Mouse (Mus musculus): Measurements from ENCODE around the gene Gusb.
"Not testable (repeated sequence)": the region's sequence is repeated elsewhere in the genome, so short reads cannot be mapped to it uniquely, and the experiment has no call there.

Gene Gusb

DNA sequence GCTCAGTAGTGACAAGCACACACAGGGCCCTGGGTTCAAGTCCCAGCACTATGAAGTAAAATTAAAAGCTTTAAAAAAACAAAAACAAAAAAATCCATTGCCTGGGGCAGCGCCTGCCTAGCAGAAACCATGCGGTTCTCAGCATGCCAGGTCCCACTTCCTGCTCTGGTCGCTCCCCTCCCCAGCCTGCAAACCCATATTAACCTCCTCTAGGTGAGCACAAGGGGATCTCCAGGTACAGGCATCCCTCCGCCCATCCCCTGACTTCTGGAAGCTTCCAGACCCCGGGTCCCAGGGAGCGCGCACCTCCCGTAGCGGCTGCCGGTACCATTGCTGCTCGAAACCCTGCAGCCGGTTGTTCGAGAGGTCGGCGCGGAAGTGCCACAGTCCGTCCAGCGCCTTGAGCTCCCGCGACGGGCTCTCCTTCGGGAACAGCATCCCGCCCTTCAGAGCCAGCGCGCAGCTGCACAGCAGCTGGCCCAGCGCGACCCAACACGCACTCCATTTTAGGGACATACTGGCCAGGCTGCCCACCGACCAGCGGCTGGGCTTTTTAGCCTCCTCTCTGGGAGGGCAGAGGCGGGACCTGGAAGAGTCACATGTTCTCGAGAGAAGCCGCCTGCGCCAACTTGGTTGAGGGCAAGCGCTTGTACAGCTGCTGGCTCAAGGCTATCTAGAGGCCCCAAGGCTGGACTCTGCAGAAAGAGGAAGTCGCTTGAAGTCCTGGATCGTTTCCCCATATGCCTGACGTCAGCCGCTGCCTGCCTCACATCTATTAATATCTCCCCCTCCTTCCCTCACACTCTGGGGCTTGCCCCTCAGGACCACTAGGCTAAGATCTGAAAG lies at the start of gene Gusb:
TSS of gene Gusb (minus strand) at position 749 of the 846 bp plus-strand sequence.
- in situ Hi-C loops (cut with MboI; ENCODE audit: low sequenced_read_pairs), result no loop called here

DNA sequence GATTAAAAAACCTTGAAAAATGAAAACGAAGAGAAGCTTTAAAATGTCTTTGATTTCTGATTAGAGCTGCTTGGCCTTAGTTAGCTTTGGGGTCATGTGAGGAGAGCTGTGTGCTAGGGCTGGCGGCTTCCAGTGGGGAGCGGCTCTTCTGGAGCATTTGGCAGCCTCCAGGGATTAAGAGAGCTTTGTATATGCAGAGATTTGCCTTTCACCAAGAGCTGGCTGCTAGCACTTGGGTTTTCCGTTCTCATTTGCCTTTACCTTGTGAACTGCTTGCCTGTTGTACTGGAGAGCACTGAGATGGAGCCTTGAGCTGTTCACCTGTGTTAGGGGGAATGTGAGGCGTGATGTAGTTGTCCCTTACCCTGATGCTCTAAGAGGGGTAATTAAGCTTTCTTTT lies 49.7 kb upstream of the Gusb start:
- in situ Hi-C loops (cut with MboI; ENCODE audit: low sequenced_read_pairs), result no loop called here

DNA sequence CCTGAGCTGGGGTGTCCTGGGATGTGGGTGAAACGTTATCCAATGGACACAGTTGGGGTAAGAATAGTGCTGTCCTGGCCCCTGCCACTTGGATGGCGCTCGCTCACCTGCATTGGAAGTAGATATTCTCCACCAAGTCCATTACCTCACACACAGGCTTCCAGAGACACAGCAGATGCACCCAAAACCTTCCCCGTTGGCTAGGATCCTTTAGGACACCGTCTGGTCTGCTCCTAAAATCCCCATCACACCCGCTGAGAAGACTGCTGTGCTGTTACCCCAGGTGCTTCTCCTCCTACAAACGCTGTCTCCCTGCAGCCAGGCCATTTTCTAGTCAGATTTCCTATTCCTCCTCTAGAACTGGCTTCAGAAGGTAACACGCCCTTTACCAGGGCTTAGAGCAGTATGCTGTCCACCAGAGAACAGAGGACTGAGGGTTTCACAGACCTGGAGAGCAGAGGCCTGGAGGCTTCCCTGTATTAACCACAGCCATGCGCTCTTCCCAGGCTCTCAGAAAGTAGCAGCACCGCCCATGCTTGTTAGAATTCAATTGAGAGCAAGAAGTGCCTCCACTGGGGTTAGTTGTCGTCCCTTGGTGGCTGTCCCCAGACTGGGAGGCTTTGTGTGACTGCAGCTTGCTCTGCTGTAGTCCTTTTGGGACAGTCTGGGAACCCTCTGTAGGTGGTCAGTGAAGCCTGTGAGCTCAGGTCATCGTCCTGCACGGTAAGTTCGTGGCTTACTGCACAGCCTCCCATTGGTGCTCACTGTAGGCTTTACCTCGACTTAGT lies 48.4 kb upstream of the Gusb start:
- in situ Hi-C loops (cut with MboI; ENCODE audit: low sequenced_read_pairs), result no loop called here

DNA sequence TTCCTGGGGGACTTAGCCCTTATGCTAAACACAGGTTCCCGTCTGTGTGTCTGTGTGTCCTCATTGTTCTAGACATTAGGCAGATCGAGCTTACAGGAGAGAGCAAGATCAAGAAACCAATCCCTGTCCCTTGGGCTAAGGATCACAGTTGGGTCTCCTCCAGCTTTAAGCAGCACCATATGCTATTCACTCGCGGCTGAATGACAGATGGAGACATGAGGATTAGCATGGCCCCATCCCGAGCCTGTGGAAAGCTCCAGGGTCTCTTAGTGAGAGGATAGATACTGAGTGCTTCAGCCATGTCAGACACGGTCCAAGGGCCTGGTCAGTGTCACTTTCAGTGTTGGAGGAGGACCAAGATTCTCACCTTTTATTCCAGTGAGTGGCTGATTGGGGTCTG lies 47.6 kb upstream of the Gusb start:
- in situ Hi-C loops (cut with MboI; ENCODE audit: low sequenced_read_pairs), result no loop called here

DNA sequence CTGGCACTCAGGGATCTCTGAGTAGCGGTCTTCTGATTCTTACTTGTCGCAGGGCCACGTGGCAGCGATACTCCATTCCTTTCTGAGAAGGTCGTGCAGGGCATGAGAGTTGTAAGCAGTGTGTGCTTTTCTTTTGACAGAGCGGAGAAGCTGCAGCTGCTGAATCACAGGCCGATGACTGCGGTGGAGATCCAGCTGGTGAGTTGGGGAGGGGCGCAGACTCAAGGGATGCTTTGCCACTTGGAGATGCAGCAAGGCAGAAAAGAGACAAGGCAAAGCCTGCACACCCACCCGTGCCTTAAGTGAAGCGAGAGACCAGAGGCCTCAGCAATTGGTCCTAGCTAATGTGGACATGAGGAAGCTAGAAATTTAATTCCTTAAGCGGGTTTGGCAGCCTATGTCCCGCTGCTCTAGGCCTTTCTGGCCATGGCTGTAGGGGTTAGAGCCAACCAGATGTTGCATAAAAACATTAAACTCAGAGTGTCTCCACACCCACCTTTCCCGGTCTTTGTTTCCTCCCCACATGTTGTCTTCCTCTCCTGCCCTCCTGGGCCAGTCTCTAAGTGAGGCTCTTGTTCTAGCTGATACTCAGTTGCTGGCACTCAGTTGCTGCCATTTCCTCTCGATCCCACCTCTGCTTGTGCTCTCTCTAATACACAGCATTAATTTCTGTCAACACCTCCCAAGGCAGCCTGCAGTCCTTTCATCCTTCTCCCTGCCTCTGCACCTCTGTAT lies 46.1 kb upstream of the Gusb start:
- in situ Hi-C loops (cut with MboI; ENCODE audit: low sequenced_read_pairs), result no loop called here

DNA sequence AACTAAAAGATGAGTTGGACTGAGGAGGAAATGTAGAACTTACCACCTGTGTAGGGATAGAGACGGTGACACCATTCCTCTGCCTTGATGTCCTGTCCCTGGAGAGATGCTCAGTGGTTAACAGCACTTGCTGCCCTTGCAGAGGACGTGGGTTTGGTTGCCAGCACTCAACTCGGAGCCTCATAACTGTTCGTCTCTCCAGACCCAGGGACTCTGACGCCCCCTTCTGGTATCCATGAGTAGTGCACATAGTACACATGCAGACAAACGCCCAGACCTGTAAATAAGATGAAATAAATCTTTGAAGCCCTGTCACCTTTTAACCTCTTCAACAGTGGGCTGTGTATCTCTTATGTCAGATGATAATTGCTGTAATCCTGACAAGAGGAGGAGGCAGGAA lies 44.2 kb upstream of the Gusb start:
- in situ Hi-C loops (cut with MboI; ENCODE audit: low sequenced_read_pairs), result no loop called here

DNA sequence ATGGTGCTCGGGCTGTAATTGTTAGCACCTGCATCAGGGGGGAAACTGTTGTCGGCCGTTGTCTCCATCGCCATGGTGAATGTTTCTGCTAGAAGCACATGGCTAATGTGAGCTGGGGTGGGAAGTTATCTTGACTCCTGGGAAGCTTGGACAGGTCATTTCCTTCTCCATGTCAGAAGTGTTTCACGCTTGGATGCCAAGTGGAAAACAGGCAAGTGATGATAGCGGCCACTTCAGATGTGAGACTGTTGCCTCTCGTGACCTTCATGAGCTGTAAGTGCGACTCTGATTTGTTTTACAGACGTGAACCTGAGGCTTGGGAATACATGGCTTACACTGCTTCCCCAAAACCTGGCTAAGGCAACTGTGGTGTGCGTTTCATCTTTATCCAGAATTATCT lies 43.7 kb upstream of the Gusb start:
- in situ Hi-C loops (cut with MboI; ENCODE audit: low sequenced_read_pairs), result no loop called here

DNA sequence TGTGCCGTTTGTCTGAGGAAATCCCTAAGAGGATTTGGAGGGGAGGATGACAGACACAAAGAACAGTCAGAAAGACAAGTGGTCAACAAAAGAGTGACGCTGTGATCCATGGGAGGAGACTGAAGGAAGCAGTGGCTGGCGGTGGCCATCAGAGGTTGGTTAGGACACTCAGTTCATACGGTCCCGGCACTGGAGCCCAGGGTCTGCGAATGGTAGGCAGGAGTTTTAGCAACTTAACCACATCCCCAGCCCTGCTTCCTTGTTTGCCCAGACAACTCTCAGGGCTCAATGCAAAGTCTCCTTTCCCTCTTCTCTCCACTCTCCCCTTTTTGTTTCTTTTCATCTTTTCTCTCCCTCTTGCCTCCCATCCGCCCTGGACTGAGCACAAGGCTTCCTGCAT lies 43.3 kb upstream of the Gusb start:
- in situ Hi-C loops (cut with MboI; ENCODE audit: low sequenced_read_pairs), result no loop called here

DNA sequence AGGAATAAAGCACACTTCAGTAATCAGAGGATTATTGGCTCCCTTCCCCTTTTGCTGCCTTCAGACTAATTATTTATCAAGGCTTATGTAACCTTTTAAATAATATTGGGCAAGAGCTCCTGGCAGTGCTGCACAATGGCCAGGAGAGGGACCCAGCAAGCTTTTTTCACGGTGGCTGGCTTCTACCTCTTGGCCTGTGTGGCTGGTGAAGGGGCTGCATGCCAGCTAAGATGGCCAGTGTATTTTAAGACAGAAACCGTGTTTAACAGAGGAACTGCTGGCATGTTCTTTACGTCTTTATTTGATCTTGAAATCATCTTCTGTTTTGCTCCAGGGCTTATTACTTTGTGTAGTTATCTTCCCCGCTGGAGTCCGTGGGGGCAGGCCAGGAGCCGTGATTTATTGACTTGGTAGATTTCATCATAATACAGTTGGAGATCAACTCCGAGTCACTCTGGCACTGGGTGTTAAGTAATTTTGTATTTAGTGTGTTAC lies 41.4 kb upstream of the Gusb start:
- in situ Hi-C loops (cut with MboI; ENCODE audit: low sequenced_read_pairs), result no loop called here

DNA sequence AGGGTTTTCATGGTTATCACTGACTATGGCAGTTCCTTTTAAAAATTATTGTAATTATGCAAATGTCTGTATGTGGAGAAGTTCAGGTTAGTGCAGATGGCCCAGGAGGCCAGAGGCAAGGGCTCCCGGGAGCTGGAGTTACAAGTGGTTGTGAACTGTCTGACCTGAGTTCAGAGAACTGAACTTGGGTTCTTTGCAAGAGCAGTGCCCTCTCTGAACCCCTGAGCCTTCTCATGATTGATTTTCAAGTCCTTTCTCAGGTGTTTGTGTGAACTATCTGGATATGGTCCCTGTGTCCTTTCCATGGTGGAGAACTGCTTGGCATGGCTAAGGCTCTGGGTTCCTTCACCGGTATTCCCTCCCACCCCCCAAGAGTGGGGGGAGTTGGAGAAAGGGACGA lies 40.9 kb upstream of the Gusb start:
- in situ Hi-C loops (cut with MboI; ENCODE audit: low sequenced_read_pairs), result no loop called here

DNA sequence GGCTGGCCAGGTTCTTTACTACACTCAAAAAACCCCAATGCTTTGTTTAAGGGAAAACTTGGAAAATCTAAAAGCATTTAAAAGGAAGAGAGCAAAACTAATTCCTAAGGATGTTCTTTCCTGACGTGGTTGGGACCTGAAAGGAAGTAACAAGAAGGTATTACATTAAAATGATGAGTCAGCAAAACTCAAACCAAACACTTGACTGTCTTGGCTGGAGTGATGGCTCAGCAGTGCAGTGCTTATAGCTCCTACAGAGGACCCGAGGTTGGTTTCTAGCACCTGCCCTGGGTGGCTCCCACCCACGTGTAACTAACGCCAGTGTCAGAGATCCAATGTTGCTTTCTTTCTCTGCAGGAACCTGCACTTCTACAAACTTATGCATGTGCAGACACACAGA lies 38.4 kb upstream of the Gusb start:
- in situ Hi-C loops (cut with MboI; ENCODE audit: low sequenced_read_pairs), result no loop called here

DNA sequence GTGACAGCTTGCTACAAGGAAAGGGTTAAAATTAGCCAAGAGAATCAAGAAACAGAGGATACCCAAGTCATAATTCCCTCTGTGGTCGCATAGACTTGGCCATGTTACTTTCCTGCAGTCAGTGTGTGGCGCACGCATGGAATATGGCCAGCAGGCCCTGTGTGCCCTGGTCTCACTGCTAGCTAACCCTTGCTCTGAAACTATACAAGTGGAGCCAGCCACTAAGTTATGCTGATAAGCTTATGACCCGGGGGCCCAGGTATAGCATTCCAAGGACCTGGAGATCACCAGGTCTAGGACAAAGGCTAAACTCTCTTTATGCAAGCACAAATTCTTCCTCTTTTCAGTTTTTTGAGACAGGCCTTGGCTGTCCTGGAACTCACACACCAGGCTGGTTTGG lies 37.9 kb upstream of the Gusb start:
- in situ Hi-C loops (cut with MboI; ENCODE audit: low sequenced_read_pairs), result no loop called here

DNA sequence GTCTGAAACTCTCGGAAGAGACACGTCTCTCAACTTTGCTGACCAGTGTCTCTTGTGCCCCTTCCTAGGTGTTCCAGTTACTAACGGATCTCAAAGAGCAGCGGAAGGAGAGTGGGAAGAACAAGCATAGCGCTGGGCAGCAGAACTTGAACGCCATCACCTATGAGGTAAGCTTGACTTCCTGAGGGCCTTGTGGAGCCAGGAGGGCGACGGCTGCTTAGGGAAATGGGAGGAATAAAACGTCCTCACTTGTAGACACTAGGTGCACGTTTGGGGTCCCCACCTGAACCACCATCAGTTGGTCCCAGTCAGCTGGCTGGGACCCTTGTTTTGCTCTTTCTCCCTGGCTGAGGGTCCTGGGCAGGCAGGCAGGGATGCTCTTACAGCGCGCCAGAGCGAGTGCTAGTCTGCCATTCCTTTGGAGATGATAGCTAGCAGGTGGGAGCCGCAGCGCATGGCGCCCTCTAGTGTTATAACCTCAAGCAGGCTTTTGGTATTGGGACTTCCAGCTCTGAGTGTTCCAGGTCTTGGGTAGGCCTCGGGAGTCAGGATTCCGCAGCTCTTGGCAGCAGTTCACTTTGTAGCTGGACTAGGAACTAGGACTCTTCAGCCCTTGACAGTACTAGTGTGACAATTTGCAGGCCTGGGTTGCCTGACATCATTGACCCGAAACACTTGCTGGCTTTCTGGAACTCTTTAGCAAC lies 35.1 kb upstream of the Gusb start:
- in situ Hi-C loops (cut with MboI; ENCODE audit: low sequenced_read_pairs), result no loop called here

DNA sequence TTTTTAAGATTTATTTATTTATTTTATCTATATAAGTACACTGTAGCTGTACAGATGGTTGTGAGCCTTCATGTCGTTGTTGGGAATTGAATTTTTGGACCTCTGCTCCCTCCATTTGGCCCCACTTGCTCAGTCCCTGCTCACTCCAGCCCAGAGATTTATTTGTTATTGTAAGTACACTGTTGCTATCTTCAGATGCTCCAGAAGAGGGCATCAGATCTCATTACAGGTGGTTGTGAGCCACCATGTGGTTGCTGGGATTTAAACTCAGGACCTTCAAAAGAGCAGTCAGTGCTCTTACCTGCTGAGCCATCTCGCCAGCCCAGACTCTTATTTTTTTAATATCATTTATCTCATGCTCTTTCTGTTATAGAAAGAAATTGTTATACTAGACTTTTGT lies 33.5 kb upstream of the Gusb start:
- in situ Hi-C loops (cut with MboI; ENCODE audit: low sequenced_read_pairs), result not testable (repeated sequence)

DNA sequence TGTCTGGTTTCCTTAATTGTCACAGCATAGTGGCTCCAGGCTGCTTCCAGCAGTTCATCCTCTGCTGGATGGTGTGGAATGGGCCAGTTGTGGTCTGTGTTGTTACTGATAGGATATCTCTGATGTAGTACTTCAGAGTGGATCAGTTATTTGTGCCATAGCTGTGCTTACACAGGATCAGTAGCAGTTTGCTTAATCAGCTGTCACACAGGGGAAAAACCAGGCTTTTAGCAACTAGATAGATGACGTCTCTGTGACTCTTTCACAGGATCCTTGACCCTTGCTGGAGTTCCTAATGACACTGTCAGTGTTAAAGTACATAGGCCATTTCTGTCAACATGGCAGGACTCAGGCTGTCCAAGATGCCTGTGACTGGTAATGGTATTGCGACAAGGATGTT lies 31.0 kb upstream of the Gusb start:
- in situ Hi-C loops (cut with MboI; ENCODE audit: low sequenced_read_pairs), result no loop called here

DNA sequence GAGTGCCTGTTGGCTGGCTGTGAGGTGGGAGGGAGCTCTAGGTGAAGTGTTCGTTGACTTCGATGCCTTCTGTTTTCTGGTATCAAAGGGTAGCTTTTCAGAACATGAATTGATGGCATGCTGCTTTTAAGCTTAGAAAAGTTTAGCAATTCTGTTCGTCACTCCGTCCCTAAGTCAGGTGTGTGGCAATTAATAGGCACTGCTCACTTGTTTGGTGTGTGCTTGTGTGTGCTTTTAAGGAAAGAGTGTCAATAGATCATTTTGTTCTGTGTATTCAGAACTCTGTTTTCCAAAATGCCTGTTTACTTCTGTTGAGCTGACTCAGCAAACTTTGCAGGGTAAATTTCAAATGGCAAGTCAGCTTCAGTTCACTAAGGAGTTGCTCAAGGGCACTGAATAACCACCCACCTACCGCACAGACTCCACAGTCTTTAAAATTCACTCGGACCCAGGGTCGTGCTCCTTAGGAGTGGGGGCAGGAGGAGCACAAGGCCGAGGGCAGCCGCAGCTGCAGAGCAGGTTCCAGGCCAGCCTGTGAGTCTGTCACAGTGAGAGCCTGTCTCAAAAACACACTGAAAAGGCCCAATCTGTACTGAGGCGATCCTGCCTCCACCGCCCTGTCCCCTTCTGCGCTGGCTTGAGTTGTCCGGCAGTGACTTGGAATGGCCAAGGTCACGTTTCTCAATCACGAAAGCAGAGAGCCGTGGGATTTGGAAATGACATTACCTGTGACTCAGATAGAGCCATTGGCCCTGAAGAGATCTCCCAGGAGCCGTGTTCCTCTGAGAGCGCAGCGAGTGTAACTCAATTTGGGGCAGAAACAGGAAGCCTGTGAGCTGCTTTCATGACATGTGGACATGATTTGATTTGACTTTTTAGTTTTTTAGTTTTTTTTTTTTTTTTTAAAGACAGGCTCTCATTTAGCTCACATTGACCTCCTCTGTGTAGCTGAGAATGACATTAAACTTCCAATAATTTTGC lies 28.9 kb upstream of the Gusb start:
- in situ Hi-C loops (cut with MboI; ENCODE audit: low sequenced_read_pairs), result no loop called here

DNA sequence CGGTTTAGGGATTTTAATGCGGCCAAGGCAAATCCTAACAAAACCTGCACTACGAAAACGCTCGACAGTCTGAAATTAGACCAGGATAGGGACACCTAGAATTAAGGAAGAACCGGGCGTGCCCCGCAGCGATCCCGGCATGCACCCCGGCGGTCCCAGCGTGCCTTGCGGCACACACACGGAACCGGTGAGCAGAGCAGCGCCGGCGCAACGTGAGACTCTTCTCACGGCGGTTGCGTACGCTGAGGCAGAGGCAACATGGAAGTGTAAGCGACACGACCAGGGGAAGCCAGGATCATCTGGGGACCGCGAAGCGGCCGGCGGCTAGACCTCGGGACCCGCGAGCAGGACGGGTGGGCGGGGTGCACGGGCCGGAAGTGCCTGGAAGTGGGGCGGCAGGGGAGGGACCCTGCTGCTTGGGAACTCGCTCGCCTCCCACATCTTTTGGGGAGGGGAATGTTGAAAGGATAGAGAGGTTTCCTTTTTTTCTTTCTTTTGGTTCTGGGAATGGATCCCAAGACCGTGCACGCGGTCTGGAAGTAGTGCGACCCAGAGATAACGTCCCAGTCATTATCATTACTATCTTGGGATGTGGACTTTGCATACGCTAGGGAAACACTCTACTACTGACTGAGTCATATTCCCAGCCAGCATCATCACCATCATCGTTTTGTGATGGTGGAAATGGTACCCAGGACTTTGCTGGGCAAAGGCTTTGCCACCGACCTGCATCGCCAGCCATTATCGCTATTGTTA lies 26.5 kb upstream of the Gusb start, which contains the start of the genes Asl and Crcp:
TSS of gene Asl (minus strand) at position 106 of the 756 bp plus-strand sequence.
TSS of gene Crcp (plus strand) at position 149 of the 756 bp plus-strand sequence.
- in situ Hi-C loops (cut with MboI; ENCODE audit: low sequenced_read_pairs), result no loop called here

DNA sequence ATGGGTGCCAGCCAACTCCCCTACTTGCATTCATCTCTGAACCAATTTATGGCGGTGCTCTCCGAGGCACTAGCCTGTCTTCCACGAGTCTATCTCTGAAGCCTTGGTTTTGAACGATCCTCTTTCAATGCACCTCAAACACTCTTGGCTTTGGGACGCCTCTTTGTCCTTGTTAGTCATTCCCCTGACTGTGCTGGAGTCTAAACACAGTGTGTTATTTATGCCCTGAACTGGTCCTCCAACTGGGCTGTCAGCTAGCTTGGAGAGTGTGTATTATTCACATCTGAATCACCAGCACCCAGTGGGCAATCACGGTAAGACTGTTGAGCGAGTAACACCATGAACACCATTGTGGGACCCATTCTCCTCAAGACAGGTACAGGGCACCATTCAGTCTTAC lies 24.8 kb upstream of the Gusb start:
- in situ Hi-C loops (cut with MboI; ENCODE audit: low sequenced_read_pairs), result no loop called here

DNA sequence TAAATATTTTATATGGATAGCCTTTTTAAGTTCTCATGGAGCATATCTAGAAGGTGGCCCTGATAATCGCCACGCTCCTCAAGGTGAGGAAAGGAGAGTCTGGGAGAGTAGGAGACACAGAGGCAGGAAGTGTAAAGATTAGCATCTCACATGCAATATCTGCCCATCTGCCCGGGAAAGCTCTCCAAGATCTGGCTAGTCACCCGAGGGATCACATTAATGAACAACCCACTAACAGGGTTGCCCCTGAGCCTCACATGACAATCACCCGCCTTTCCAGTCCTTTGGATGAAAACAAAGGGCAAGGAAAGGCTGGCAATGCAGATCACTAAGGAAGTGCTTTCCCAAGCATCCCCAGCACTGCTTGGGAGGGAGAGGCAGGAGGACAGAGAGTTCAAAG lies 24.3 kb upstream of the Gusb start:
- in situ Hi-C loops (cut with MboI; ENCODE audit: low sequenced_read_pairs), result no loop called here
